Mouse (Mus musculus): ENCODE measurements around the gene Cgrrf1. TPM values are rescaled to one million over a fixed set of nuclear protein-coding genes. Genes with fewer than 3 reads are reported as not detected.

Cgrrf1 gene
- polyA plus RNA-seq, 1 experiment from 2014 or later = 28.6 TPM

GRCm38 (mm10) chr14:46893961-46894360 is 62.0 kb downstream of the Cgrrf1 start:
- Histone ChIP-seq H3K9me3 (no peaks in the 10 kb centered on the region), H3K4me1 (replicated peaks) (no peaks in the 10 kb centered on the region), H3K9ac (replicated peaks) (no peak overlapping the region), H3K4me2 (no peak overlapping the region), H3K36me3 (0 out of 2 replicates have a peak, but pooled peaks cover 9% of the 10 kb centered on the region), H3K27ac (no peak overlapping the region), H3K27me3 (no peaks in the 10 kb centered on the region), H3K4me3 (replicated peaks) (no peak overlapping the region)
- ATAC-seq (ENCODE audit: insufficient number of reproducible peaks, insufficient read depth, low FRiP score, low TSS enrichment, low read depth) = no peak
- 78% methylated on average over 10 of the region's 10 CpGs for WGBS

GRCm38 (mm10) chr14:46897953-46898352 is 66.0 kb downstream of the Cgrrf1 start:
- 84% methylated on average over 5 of the region's 5 CpGs for WGBS

GRCm38 (mm10) chr14:46898626-46899025 is 66.7 kb downstream of the Cgrrf1 start:
- H3K9ac ChIP-seq (replicated peaks) = no peak overlapping the region
- no peaks in the 10 kb centered on the region for H3K9me3 ChIP-seq
- no peak overlapping the region for H3K27ac ChIP-seq
- H3K4me1 ChIP-seq (replicated peaks) = peaks cover 2% of the 10 kb centered on the region; the same call in 1 of the 2 replicates
- H3K27me3 ChIP-seq = no peaks in the 10 kb centered on the region
- H3K4me2 ChIP-seq = no peak overlapping the region
- H3K4me3 ChIP-seq (replicated peaks) = no peak overlapping the region
- 75% methylated on average over 3 of the region's 3 CpGs for WGBS
- 0 out of 2 replicates have a peak, but pooled peaks cover 6% of the 10 kb centered on the region for H3K36me3 ChIP-seq
- ATAC-seq (ENCODE audit: insufficient number of reproducible peaks, insufficient read depth, low FRiP score, low TSS enrichment, low read depth) = no peak

More at GRCm38 (mm10) chr14:46897953-46898352, 66.0 kb downstream of the Cgrrf1 start:
- Histone ChIP-seq H3K27me3 (no peaks in the 10 kb centered on the region), H3K9me3 (no peaks in the 10 kb centered on the region), H3K27ac (no peak overlapping the region), H3K4me2 (no peak overlapping the region), H3K4me3 (replicated peaks) (no peak overlapping the region), H3K36me3 (0 out of 2 replicates have a peak, but pooled peaks cover 6% of the 10 kb centered on the region), H3K4me1 (replicated peaks) (peaks cover 2% of the 10 kb centered on the region; the same call in 1 of the 2 replicates), H3K9ac (replicated peaks) (no peak overlapping the region)
- no peak for ATAC-seq (ENCODE audit: insufficient number of reproducible peaks, insufficient read depth, low FRiP score, low TSS enrichment, low read depth)

GRCm38 (mm10) chr14:46902498-46903087 is 70.7 kb downstream of the Cgrrf1 start:
- 89% methylated on average over 9 of the region's 9 CpGs for WGBS
- no peak for ATAC-seq (ENCODE audit: insufficient number of reproducible peaks, insufficient read depth, low FRiP score, low TSS enrichment, low read depth)

More at GRCm38 (mm10) chr14:46902498-46903087, 70.7 kb downstream of the Cgrrf1 start:
- H3K4me1 ChIP-seq (replicated peaks) = peaks cover 2% of the 10 kb centered on the region; the same call in 1 of the 2 replicates
- no peaks in the 10 kb centered on the region for H3K36me3 ChIP-seq
- H3K9me3 ChIP-seq = no peaks in the 10 kb centered on the region
- H3K27me3 ChIP-seq = no peaks in the 10 kb centered on the region
- no peak overlapping the region for H3K4me3 ChIP-seq (replicated peaks)
- no peak overlapping the region for H3K9ac ChIP-seq (replicated peaks)
- H3K4me2 ChIP-seq = no peak overlapping the region
- no peak overlapping the region for H3K27ac ChIP-seq

Other genes with a start within 250 kb of the Cgrrf1 start
- 46.4 and 47.6 TPM in 2 replicates for gene Cdkn3, start 71.6 kb upstream of the Cgrrf1 start, polyA plus RNA-seq (2016; fragmentation: Nextera tagmentation; extraction: Ambion mirVana)
- gene Cnih1, start 43.7 kb upstream of the Cgrrf1 start, polyA plus RNA-seq (2016; fragmentation: Nextera tagmentation; extraction: Ambion mirVana) = 170 and 187 TPM in 2 replicates
- gene Gmfb, start 9.9 kb upstream of the Cgrrf1 start, polyA plus RNA-seq (2016; fragmentation: Nextera tagmentation; extraction: Ambion mirVana) = 83.1 and 89.5 TPM in 2 replicates
- 6.7 and 6.8 TPM in 2 replicates for gene Samd4, start 50.7 kb downstream of the Cgrrf1 start, polyA plus RNA-seq (2016; fragmentation: Nextera tagmentation; extraction: Ambion mirVana)

Measured in limb, embryonic 12.5 days (tissue).